Mouse (Mus musculus): ENCODE measurements around the gene Zfp563.

Gene Zfp563

DNA sequence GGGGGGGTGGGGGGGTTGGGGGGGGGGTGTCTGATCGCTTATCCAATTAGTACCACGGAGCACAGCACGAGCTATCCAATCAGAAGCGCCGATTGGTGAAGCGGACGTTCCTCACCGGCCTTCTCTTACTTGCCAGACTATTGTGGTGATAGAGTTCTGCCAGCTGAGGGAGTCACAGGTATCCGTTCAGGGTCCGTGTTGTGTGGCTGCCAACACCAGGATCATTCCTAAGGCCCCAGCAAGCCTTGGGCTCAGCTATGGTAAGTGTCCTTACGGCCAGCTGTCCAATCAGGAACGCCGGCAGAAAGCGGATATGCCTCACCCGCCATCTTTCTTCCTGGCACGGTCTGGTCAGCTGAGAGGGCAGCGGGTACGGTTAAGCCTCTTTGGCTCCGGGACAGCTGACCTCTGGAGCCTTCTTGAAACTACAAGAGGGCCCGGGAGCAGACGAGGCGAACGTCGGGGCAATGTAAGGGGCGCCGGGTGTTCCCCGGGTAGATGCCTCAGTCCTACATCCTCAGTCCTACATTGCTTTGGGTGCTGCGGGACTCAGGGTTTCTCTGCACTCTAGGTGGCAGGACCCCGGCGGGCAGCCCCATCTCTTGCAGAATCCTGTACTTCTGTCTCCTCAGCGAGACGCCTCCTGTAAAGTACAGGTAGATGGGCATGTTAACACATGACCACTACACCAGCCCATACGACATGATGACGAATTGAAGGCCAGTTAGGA is at the start of gene Zfp563:
Gene Zfp563, plus strand, starts transcription at position 91 of the 730 bp plus-strand sequence.
- peak; percentile 80 for DNase-seq (ENCODE audit: low read depth, low spot score)

DNA sequence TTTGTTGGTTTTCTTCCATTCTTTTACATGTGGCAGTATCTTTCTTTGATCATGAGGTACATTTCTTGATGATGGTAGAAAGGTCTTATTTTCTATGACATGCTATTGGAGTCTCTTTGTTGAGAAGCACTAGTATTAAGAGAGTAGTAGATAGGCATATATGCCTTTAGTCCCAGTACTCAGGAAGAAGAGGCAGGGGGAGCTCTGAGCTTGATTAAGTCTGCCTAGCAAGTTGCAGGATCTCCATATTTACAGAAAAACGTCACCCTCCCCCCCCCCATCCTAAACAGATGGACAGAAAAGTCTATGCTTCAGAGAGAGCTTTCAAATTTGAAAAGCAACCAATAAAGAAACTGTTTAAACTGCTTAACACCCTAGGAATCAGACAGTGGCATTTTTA is 30.3 kb upstream of the Zfp563 start:
- DNase-seq (ENCODE audit: low read depth, low spot score) = no peak

GRCm38 (mm10) chr17:33063001-33063400 is 26.1 kb upstream of the Zfp563 start:
- DNase-seq (ENCODE audit: low read depth, low spot score) = no peak

DNA sequence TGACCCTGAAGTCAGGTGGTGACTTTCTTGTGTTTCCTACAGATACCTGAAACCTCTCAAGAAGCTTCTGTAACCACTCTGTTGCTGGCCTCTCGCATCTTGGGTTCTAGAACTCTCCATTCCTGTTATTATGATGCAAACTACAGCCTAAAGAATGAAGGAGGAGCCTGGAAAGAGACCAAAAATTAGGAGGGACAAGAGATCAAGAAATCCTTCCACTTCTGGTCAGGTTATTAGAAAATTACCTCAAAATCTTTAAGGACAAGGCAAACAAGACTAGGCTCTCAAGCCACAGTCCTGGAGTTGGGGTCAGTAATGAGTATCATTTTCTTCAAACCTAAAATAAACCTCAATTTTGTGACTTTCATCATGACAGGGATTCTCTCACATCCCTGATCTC is 21.2 kb upstream of the Zfp563 start, which contains the start of gene 4921501E09Rik:
Gene 4921501E09Rik, minus strand, starts transcription at position 101 of the 400 bp plus-strand sequence.
- no peak for DNase-seq (ENCODE audit: low read depth, low spot score)

DNA sequence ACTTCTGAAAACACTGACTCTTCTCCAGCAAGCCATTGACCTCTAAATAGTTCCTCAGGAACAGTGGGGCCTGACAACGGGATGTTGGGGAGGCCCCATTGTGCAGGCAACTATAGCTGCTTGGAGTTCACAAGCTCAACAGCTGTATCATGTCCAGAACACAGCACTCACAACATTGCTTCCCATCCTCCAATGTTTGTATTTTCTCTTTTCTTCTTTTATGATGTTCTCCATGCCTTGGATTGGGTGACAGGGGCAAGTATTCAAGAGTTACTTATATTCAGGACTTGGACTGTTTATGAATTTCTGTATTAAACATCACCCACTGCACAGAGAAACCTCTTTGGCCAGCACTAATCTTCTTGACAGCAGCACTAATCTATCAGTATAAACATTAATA is 2.5 kb downstream of the Zfp563 start:
- no peak for DNase-seq (ENCODE audit: low read depth, low spot score)

DNA sequence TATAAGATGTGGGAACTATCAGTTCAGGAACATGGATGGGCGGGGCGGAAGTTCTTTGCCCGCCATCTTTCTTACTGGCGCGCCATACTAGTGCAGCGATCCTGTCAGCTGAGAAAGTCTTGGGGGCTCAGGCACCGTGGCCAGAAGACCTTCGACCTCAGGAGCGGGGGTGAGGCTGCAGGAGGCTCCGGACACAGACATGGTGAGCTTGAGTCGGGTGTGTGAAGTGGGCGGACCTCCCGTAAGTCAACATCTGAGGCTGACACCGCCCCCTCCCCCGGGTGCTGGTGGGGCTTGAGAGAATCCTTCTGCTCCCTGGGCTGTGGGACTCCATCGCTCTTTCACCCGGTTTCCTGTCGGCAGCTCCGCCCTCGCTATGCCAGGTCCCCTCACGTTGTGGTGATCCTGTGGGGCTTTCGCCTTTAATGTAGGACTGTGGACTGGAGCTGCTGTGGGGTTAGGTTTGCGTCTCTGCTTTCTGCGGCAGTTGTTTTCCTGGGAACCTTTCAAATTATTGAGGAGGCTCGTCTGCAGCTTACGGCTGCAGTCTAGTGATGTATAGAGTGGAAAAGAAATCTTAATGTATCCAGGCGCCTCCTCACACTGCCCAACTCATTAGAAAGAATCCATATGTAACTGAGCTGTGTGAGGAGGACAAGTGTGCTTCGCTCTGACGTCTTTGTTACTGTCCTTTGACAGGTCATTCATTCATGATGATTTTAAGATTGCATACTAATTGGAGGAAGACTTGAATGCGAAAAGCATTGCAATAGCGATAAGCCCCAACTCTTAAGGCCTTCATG is 3.5 kb downstream of the Zfp563 start:
- peak; percentile 54 for DNase-seq (ENCODE audit: low read depth, low spot score)

DNA sequence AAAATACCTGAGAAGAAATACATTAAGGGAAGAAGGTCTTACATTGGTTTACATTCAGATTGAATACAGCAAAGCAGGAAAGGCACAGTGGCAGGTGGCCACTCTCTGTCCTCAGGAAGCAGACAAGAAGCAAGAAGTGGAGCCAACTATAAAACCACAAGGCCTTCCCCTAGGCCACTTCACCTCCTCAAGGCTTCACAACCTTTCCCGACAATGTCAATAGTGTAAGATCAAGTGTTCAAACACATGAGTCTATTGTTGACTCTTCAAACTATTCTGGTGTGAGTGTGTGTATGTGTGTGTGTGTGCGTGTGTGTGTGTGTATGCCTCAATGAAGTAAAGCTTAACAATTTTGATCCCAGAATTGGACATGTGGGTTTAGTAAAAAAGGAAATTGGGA is 8.3 kb downstream of the Zfp563 start:
- DNase-seq (ENCODE audit: low read depth, low spot score) = no peak

DNA sequence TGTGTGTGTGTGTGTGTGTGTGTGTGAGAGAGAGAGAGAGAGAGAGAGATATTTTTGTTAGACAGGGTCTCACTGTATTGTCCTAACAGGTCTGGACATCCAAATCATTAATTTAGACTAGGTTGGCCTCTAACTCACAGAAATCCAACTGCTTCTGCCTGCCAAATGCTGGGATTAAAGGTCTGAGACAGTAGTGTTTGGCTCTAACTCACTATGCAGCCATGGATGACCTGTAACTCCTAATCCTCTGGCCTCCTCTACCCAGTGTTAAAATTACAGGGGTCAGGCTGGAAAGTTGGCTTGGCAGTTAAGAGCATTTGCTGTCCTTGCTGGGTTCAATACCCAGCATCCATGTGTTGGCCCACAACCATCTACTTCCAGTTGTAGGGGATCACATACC is 35.4 kb downstream of the Zfp563 start:
- no peak for DNase-seq (ENCODE audit: low read depth, low spot score)

GRCm38 (mm10) chr17:33126257-33126656 is 37.1 kb downstream of the Zfp563 start:
- DNase-seq (ENCODE audit: low read depth, low spot score) = no peak

- DNase-seq (ENCODE audit: low read depth, low spot score) = no peak
Measured at GRCm38 (mm10) chr17:33139261-33139820, 50.2 kb downstream of the Zfp563 start, which contains the start of gene Morc2b. Gene Morc2b, minus strand, starts transcription at chr17:33139683.

Measured in embryo, embryonic 11.5 days (tissue).